Mouse (Mus musculus): ENCODE measurements at regions not wholly inside any gene's neighbourhood (a gene's known extent, or its start where the extent isn't known, plus 50 kb on each side); places are given as distances from the start of the nearest gene placed in this dataset.
A peak's percentile ranks its signal among the peaks of the same experiment; 100 is the strongest.

DNA sequence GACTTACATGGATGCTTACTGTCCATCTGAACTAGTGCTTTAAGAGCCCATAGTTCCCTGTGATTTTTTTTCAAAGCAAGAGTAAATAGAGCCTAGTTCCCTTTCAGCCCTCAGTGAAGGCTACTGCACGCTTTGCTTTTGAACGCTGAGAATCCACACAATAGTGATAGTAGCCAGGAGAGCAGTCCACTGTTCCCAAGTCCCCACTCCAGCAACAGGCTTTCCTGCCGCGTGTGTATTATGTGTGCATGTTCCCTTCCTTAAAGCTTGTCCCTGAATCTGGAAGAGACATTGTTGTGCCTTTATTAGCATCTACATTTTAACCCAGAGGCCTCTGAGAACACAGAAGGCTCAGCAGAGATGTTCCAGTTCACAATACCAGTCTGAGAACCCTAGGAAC, 317.7 kb downstream of the Cd83 start:
- H3K9ac ChIP-seq (ENCODE audit: low read depth, low read length), result no peak overlapping the region
- H3K27ac ChIP-seq, result no peak overlapping the region
- H3K4me1 ChIP-seq (replicated peaks; ENCODE audit: insufficient read depth, low read length), result no peaks in the 10 kb centered on the region
- ATAC-seq (replicated peaks; ENCODE audit: low FRiP score, low read depth), result no peak
- no peak overlapping the region for H3K4me2 ChIP-seq (ENCODE audit: low read length)
- H3K4me3 ChIP-seq (replicated peaks; ENCODE audit: low read depth, low read length), result no peak overlapping the region
- DNase-seq (ENCODE audit: low spot score), result no peak
- 0 out of 2 replicates have a peak, but pooled peaks cover 3% of the 10 kb centered on the region for H3K27me3 ChIP-seq (ENCODE audit: insufficient read depth, low read length)
- H3K9me3 ChIP-seq (replicated peaks; ENCODE audit: low read length), result no peaks in the 10 kb centered on the region
- H3K36me3 ChIP-seq (ENCODE audit: insufficient read depth, low read length), result no peaks in the 10 kb centered on the region
- WGBS, result 86% methylated on average over 4 of the region's 4 CpGs
- no peak for TF ChIP-seq CTCF (IDR thresholded peaks at IDR 0.05; ENCODE audit: low read depth)

DNA sequence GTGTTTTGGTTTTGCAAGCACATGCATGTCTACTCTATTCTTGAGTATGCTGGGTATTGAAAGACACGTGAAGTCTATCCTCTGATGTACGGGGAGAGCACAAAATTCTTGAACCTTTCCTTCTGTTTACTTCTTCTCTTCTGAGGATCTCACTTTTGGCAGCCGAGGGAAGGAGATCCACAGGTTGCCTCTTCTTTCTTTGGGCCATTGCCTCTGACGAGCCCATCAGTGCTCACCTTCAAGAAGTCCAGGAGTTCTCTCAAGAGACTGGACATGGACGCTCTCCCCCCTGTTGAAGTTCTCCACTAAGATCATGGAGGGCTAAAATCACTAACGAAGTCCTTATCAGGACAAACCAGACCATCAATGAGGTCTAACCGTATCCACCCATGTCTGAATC, 318.8 kb downstream of the Cd83 start:
- Histone ChIP-seq H3K27me3 (ENCODE audit: insufficient read depth, low read length) (0 out of 2 replicates have a peak, but pooled peaks cover 3% of the 10 kb centered on the region), H3K4me2 (ENCODE audit: low read length) (no peak overlapping the region), H3K9me3 (replicated peaks; ENCODE audit: low read length) (no peaks in the 10 kb centered on the region), H3K4me3 (replicated peaks; ENCODE audit: low read depth, low read length) (no peak overlapping the region), H3K27ac (no peak overlapping the region), H3K9ac (ENCODE audit: low read depth, low read length) (no peak overlapping the region), H3K4me1 (replicated peaks; ENCODE audit: insufficient read depth, low read length) (no peaks in the 10 kb centered on the region), H3K36me3 (ENCODE audit: insufficient read depth, low read length) (no peaks in the 10 kb centered on the region)
- DNase-seq (ENCODE audit: low spot score) (no peak), ATAC-seq (replicated peaks; ENCODE audit: low FRiP score, low read depth) (no peak)
- 94% methylated on average over 7 of the region's 7 CpGs for WGBS
- no peak for TF ChIP-seq CTCF (IDR thresholded peaks at IDR 0.05; ENCODE audit: low read depth)

DNA sequence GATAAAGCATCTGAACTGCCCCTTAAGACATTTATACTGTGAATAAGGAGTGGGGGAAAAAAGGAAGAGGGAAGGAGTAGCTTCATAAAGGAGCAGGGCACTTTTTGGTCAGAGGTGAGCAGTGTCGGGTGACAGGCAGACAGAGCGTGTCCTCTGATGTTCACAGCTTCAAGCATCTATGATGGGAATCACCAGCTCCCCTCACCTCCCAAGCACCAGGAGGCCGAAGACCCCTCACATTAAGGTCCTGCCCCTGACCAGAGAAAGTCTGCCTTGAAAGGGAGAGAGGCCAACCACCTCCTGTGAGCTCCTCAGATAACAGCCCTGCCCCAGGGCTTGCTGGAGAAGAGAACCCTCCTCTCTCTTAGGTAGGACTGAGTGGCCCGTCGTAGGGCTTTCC, 320.6 kb downstream of the Cd83 start:
- ATAC-seq (replicated peaks; ENCODE audit: low FRiP score, low read depth) (no peak), DNase-seq (ENCODE audit: low spot score) (no peak)
- H3K27ac ChIP-seq, result no peak overlapping the region
- TF ChIP-seq CTCF (IDR thresholded peaks at IDR 0.05; ENCODE audit: low read depth), result no peak
- H3K27me3 ChIP-seq (ENCODE audit: insufficient read depth, low read length), result 0 out of 2 replicates have a peak, but pooled peaks cover 3% of the 10 kb centered on the region
- H3K4me3 ChIP-seq (replicated peaks; ENCODE audit: low read depth, low read length), result no peak overlapping the region
- no peaks in the 10 kb centered on the region for H3K9me3 ChIP-seq (replicated peaks; ENCODE audit: low read length)
- no peaks in the 10 kb centered on the region for H3K4me1 ChIP-seq (replicated peaks; ENCODE audit: insufficient read depth, low read length)
- H3K4me2 ChIP-seq (ENCODE audit: low read length), result no peak overlapping the region
- WGBS, result 48% methylated on average over 5 of the region's 5 CpGs
- H3K9ac ChIP-seq (ENCODE audit: low read depth, low read length), result no peak overlapping the region
- no peaks in the 10 kb centered on the region for H3K36me3 ChIP-seq (ENCODE audit: insufficient read depth, low read length)

DNA sequence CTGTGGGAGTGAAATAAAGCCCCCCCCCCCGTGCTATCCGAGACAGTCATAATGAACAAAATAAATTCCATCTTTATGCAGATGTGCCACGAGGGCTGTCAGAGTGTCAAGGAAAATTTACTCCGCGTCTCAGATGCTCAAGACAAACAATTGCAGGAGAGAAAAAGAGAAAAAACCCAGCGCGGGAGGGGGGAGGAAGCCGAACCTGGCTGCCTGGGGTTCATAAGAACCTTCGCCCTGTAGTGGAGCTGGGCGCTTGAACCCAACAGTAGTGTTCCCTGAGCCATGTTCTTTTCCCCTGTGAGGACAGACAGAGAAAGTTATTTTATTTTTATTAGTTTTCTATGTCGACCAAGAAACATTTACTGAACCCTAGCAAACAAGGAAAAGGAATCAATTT, 324.1 kb downstream of the Cd83 start:
- Histone ChIP-seq H3K9ac (ENCODE audit: low read depth, low read length) (no peak overlapping the region), H3K36me3 (ENCODE audit: insufficient read depth, low read length) (no peaks in the 10 kb centered on the region), H3K4me2 (ENCODE audit: low read length) (0 out of 2 replicates have a peak overlapping the region, but pooled peaks have one; percentile 11), H3K27ac (no peak overlapping the region), H3K27me3 (ENCODE audit: insufficient read depth, low read length) (no peaks in the 10 kb centered on the region), H3K4me3 (replicated peaks; ENCODE audit: low read depth, low read length) (no peak overlapping the region), H3K4me1 (replicated peaks; ENCODE audit: insufficient read depth, low read length) (no peaks in the 10 kb centered on the region), H3K9me3 (replicated peaks; ENCODE audit: low read length) (no peaks in the 10 kb centered on the region)
- DNase-seq (ENCODE audit: low spot score) (no peak), ATAC-seq (replicated peaks; ENCODE audit: low FRiP score, low read depth) (no peak)
- no peak for TF ChIP-seq CTCF (IDR thresholded peaks at IDR 0.05; ENCODE audit: low read depth)
- WGBS, result 35% methylated on average over 11 of the region's 11 CpGs

DNA sequence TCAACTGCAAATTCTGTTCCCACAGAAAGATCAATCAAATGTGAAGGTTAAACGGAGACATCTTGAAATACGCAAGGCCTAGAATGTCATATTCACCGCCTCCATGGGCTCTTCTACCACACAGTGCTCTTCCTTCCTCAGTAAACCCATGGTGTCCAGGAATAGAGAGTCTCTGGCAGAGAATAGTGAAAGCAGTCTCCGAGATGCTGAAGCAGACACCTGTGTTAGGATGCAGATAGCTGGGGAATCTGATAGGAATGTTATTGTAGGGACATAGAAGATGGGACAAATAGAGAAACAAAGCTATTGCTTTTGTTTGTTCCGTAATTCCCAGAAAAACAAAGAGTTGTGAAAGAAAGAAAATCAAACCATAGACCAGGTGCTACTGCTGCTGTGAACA, 328.5 kb downstream of the Cd83 start:
- 88% methylated on average over 5 of the region's 5 CpGs for WGBS
- no peak for ATAC-seq (replicated peaks; ENCODE audit: low FRiP score, low read depth)
- DNase-seq (ENCODE audit: low spot score), result no peak

DNA sequence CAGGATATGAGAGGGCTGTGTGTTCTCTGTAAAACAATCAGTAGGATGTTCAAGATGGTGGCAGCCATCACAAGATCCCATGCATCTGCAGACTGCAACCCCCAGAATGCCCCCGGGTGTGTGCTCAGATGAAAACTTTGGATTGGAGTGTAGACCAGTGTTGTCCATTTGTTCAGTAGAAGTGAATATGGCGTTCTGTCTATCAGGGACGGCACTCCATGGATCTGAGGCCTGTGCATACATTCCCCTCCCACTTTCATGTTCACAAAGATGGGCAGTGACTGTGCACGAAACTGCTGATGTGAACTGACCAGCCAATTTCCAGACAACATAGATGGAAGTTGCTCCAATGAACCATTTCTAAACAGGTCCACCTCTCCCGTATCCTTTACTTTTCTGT, 330.3 kb downstream of the Cd83 start:
- no peak for ATAC-seq (replicated peaks; ENCODE audit: low FRiP score, low read depth)
- Histone ChIP-seq H3K27me3 (ENCODE audit: insufficient read depth, low read length) (no peaks in the 10 kb centered on the region), H3K4me2 (ENCODE audit: low read length) (no peak overlapping the region), H3K27ac (no peak overlapping the region), H3K36me3 (ENCODE audit: insufficient read depth, low read length) (no peaks in the 10 kb centered on the region), H3K4me1 (replicated peaks; ENCODE audit: insufficient read depth, low read length) (peaks cover 5% of the 10 kb centered on the region; the same call in 1 of the 2 replicates), H3K4me3 (replicated peaks; ENCODE audit: low read depth, low read length) (no peak overlapping the region), H3K9ac (ENCODE audit: low read depth, low read length) (no peak overlapping the region), H3K9me3 (replicated peaks; ENCODE audit: low read length) (no peaks in the 10 kb centered on the region)
- TF ChIP-seq CTCF (IDR thresholded peaks at IDR 0.05; ENCODE audit: low read depth), result no peak
- no peak for DNase-seq (ENCODE audit: low spot score)
- 86% methylated on average over 5 of the region's 5 CpGs for WGBS

More for the DNA sequence above, 328.5 kb downstream of the Cd83 start:
- Histone ChIP-seq H3K36me3 (ENCODE audit: insufficient read depth, low read length) (no peaks in the 10 kb centered on the region), H3K4me1 (replicated peaks; ENCODE audit: insufficient read depth, low read length) (peaks cover 5% of the 10 kb centered on the region; the same call in 1 of the 2 replicates), H3K9me3 (replicated peaks; ENCODE audit: low read length) (no peaks in the 10 kb centered on the region), H3K27ac (no peak overlapping the region), H3K27me3 (ENCODE audit: insufficient read depth, low read length) (no peaks in the 10 kb centered on the region), H3K9ac (ENCODE audit: low read depth, low read length) (no peak overlapping the region), H3K4me3 (replicated peaks; ENCODE audit: low read depth, low read length) (no peak overlapping the region), H3K4me2 (ENCODE audit: low read length) (no peak overlapping the region)
- TF ChIP-seq CTCF (IDR thresholded peaks at IDR 0.05; ENCODE audit: low read depth), result no peak

DNA sequence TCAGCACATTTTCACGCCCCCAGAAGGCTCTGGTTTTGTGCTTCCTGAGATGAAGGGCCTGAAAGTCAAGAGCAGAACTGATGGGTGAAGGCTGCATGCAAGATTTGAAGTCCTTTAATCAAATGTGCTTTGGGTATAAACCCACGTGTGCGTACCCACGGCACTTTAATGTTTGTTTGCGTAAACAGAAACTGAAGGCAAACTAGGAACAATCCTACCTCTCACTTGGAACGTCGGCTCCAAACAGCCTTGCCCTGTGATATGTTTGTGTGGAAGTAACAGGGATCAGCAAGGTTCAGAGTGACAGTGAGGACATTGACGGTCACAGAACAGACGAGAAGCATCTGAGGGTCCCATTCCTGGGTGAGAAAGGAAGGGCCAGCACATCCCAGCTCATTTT, 333.3 kb downstream of the Cd83 start:
- 41% methylated on average over 9 of the region's 9 CpGs for WGBS
- no peaks in the 10 kb centered on the region for H3K9me3 ChIP-seq (replicated peaks; ENCODE audit: low read length)
- H3K9ac ChIP-seq (ENCODE audit: low read depth, low read length), result no peak overlapping the region
- ATAC-seq (replicated peaks; ENCODE audit: low FRiP score, low read depth) (no peak), DNase-seq (ENCODE audit: low spot score) (no peak)
- peaks cover 9% of the 10 kb centered on the region for H3K4me1 ChIP-seq (replicated peaks; ENCODE audit: insufficient read depth, low read length)
- H3K27ac ChIP-seq, result no peak overlapping the region
- no peak overlapping the region for H3K4me2 ChIP-seq (ENCODE audit: low read length)
- no peak for TF ChIP-seq CTCF (IDR thresholded peaks at IDR 0.05; ENCODE audit: low read depth)
- no peaks in the 10 kb centered on the region for H3K27me3 ChIP-seq (ENCODE audit: insufficient read depth, low read length)
- H3K4me3 ChIP-seq (replicated peaks; ENCODE audit: low read depth, low read length), result no peak overlapping the region
- H3K36me3 ChIP-seq (ENCODE audit: insufficient read depth, low read length), result no peaks in the 10 kb centered on the region

Data from kidney, postnatal 0 days (tissue).